Mouse (Mus musculus) bone marrow, adult 2 months (tissue): ENCODE measurements around the gene Sh3yl1. TPM values are rescaled to one million over a fixed set of nuclear protein-coding genes. Genes with fewer than 3 reads are reported as not detected.

Source experiments
- H3K27ac ChIP-seq: fragments of 200-500 bp; 2 replicates; pipeline ENCODE4 v1.5.1; 2012; ENCODE audit warnings: low read depth, mild to moderate bottlenecking, control low read depth, inconsistent platforms, low read length; ENCODE audit not compliant: control insufficient read depth, poor library complexity, insufficient read depth
- H3K4me1 ChIP-seq: fragments of 200-500 bp; 2 replicates; pipeline ENCODE4 v1.6.1; 2011; ENCODE audit warnings: low read length; ENCODE audit not compliant: control insufficient read depth, insufficient read depth
- H3K4me3 ChIP-seq: fragments of 200-500 bp; replicated peaks from 2 replicates; pipeline ENCODE3; 2011; ENCODE audit warnings: mild to moderate bottlenecking, low read depth, low read length, control low read depth; ENCODE audit not compliant: control insufficient read depth
- CTCF ChIP-seq: fragments of 200-500 bp; IDR thresholded peaks from 2 replicates; pipeline ENCODE4 v1.5.1; 2011; ENCODE audit warnings: low read length, control low read depth; ENCODE audit not compliant: control insufficient read depth, insufficient read depth
- POLR2A ChIP-seq: fragments of 200-500 bp; IDR thresholded peaks from 2 replicates; pipeline ENCODE4 v1.6.1; 2011; ENCODE audit warnings: low read depth, mild to moderate bottlenecking, control low read depth, low read length, borderline replicate concordance; ENCODE audit not compliant: control insufficient read depth
- WGBS: fragments of 180-500 bp; shearing (Covaris S2); methylation state at CpG from one replicate; pipeline ENCODE4 v1.1.7; 2018; 5-methylcytosine and 5-hydroxymethylcytosine counted together
- polyA plus RNA-seq: library from polyadenylated mRNA; stranded (reverse); fragments of >200 nt; gene quantifications from 2 replicates; pipeline ENCODE4 v1.2.4, GENCODE M21; 2011; ENCODE audit warnings: low replicate concordance; ENCODE audit not compliant: missing spikeins, insufficient read depth, insufficient read length

Sh3yl1 gene
- polyA plus RNA-seq, 1 experiment: 8.0 TPM

DNA sequence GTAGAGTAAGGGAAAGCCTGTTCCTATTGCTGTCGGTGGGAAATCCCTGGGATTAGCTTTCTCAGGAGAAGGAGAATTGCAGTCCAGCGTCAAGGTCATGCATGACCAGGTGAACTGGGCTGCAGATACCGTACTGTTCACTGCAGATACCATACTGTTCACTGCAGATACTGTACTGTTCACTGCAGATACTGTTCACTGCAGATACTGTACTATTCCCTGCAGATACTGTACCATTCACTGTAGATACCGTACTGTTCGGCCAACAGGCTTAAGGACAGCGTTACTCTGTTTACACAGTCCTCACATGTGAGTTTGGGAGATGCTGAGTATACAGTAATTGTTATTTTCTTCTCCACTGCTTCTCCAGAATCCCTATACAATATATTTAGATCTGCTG is 16.7 kb downstream of the Sh3yl1 start:
- H3K27ac ChIP-seq: no peak overlapping the region
- H3K4me1 ChIP-seq: no peaks in the 10 kb centered on the region
- no peak overlapping the region for H3K4me3 ChIP-seq
- TF ChIP-seq POLR2A (no peak), CTCF (no peak)
- WGBS: 92% methylated on average over 6 of the region's 6 CpGs

DNA sequence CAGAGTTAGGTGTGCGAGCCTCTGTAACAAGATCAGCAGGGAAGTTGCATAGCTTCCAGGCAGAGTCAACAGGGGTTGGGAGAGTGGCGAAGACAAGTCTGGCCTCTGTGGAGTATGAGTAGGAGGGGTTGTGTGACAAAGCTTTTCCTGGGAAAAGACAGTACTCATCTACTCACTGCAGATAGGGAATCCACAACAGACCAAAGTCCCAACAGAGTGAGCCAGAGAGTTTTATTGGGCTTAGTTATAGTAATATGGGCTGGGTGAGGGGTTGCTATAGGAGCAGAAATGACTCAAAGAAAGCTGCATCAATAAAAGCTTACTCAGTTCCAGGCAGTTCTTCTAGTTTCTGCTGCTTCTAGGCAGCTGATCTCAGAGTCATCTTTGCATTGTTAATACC is 21.8 kb downstream of the Sh3yl1 start:
- WGBS: 88% methylated on average over 2 of the region's 2 CpGs

DNA sequence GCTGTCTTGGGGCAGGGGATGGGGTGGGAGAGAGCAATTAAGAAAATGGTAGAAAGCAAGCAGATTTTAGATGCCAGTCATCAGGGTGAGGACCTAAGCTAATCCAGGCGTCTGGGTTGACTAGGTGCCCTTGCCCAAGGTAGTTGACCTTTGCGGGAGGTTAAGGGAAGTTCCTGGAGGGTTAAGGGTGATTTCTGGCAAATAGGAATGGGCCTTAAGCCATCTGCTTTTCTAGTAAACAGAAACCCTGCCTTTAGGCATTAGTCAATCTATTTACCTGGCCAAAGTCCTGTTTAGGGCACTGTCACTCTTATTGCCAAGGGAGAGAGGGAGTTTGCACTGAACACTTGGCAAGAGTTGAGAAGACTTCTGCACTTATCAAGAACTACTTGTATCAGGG is 25.4 kb downstream of the Sh3yl1 start:
- 78% methylated on average over 2 of the region's 2 CpGs for WGBS
- H3K4me1 ChIP-seq: no peaks in the 10 kb centered on the region
- TF ChIP-seq POLR2A (no peak), CTCF (no peak)
- H3K4me3 ChIP-seq: no peak overlapping the region
- H3K27ac ChIP-seq: no peak overlapping the region

More for the DNA sequence above, 21.8 kb downstream of the Sh3yl1 start:
- H3K4me3 ChIP-seq: no peak overlapping the region
- TF ChIP-seq CTCF: no peak
- TF ChIP-seq POLR2A: no peak
- no peak overlapping the region for H3K27ac ChIP-seq
- H3K4me1 ChIP-seq: no peaks in the 10 kb centered on the region

DNA sequence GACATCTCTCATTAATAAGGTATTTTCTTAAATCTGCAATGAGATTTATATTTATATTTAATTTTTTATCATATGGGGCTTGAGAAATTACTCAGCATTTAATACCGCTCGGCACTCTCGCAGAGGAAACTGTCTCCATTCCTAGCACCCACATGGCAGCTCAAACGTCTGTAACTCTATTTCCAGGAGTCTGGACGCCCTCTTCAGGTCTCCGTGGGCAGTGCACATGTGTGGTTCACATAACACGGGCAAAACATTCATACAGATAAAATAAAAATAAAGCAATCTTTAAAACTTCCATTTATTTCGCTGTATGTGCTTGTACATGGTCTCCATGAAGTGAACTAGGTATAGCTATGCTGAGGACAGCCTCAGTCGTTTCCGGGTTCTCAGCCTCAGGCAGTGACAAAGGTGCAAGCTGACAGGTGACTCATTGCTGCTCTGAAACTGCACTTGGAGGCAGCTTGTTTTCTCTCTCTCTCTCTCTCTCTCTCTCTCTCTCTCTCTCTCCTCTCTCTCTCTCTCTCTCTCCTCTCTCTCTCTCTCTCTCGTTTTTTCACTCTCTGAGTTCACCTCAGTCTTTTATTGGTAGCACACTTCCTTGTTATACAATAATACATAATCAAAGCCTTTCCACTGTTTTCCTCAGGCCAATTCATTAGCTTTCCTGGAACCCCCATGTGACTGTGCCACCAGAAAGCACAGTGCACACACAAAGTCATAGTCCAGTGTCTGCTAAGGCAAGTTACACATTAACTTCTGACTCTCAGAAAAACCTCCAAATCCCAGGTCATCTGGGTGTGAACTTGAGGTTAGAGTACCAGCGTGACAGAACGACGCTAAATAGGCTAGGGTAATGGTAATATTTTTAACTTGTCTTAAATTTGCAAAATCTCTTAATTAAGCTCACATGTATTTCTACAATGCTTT is 31.9 kb downstream of the Sh3yl1 start:
- Histone ChIP-seq H3K4me1 (no peaks in the 10 kb centered on the region), H3K27ac (no peak overlapping the region), H3K4me3 (no peak overlapping the region)
- TF ChIP-seq CTCF (no peak), POLR2A (no peak)
- 84% methylated on average over 14 of the region's 14 CpGs for WGBS

DNA sequence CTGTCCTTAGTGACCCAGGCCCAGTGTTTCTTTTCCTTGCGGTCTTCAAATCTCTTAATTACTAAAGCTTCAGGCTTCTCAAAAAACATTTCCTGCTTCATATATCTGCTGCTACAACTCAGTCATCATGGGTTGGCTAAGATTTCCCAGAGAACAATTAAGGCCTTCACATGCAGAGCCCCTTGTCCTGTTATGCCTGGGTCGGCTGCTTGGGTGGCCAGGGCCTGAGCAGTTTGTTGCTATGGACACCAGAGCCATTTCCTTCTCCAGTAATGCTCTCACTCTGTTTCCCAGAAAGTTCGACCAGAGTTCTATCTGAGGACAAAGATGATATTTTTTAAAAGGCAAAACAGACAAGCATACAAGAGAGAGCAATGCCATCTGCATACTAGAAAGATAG is 32.7 kb downstream of the Sh3yl1 start:
- TF ChIP-seq POLR2A: no peak
- TF ChIP-seq CTCF: no peak
- H3K4me1 ChIP-seq: no peaks in the 10 kb centered on the region
- H3K4me3 ChIP-seq: no peak overlapping the region
- WGBS: 80% methylated on average over 3 of the region's 3 CpGs
- no peak overlapping the region for H3K27ac ChIP-seq

DNA sequence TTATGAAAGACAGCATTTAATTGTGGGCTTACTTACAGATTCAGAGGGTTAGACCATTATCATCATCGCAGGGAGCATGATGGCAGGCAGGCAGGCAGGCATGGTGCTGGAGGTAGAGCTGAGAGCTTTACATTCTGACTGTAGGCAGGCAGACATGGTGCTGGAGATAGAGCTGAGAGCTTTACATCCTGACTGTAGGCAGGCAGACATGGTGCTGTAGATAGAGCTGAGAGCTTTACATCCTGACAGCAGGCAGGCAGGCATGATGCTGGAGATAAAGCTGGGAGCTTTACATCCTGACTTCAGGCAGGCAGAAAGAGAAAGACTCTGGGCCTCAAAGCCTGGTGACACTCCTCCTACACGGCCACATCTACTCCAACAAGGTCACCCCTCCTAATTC is 59.2 kb downstream of the Sh3yl1 start:
- Histone ChIP-seq H3K4me3 (no peak overlapping the region), H3K4me1 (no peaks in the 10 kb centered on the region), H3K27ac (no peak overlapping the region)
- TF ChIP-seq POLR2A (no peak), CTCF (no peak)
- WGBS: 64% methylated on average over 2 of the region's 2 CpGs

DNA sequence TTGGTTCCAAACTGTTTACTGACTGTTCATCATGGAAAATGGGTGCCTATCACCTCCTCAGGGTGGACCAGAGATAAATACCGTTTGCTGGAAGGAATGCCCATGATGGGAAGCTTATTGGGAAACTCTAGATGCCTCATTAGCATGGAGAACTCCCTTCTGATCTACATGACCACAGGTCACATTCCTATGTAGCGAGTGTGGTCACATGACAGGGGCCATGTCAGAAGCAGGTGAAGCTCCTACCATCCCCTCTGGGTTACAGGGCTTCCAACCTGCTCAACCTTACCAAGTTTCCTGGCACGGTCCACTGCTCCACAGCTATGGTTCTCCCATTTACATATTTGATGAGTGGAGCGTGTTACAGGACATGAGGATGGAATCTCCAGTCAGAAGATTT is 92.3 kb downstream of the Sh3yl1 start:
- no peaks in the 10 kb centered on the region; the same call in 1 of the 2 replicates for H3K4me1 ChIP-seq
- H3K4me3 ChIP-seq: no peak overlapping the region
- no peak for TF ChIP-seq CTCF
- no peak for TF ChIP-seq POLR2A
- H3K27ac ChIP-seq: no peak overlapping the region
- WGBS: 68% methylated on average over 4 of the region's 4 CpGs

DNA sequence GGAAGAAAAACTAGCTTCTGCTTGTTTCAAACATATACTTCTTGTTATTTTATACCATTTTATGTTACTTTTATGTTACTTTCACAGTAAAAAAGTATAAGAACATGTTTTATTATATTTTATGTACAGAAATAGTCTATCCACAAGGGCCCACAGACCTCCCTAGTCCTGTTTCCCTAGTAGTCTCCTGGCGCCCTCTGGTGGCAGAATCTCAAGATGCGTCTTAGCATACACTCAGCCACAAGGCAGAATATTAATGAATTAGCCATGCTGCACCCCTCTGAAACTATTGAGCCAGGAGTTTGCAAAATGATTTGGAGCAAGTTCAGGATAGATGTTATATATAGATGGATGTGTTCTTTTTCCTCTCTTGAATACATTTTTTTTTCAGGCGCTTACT is 93.5 kb downstream of the Sh3yl1 start:
- WGBS: 20% methylated on average over 3 of the region's 3 CpGs
- H3K4me1 ChIP-seq: no peaks in the 10 kb centered on the region; the same call in 1 of the 2 replicates
- no peak overlapping the region for H3K27ac ChIP-seq
- no peak overlapping the region for H3K4me3 ChIP-seq
- TF ChIP-seq POLR2A (no peak), CTCF (peak; percentile 65)

DNA sequence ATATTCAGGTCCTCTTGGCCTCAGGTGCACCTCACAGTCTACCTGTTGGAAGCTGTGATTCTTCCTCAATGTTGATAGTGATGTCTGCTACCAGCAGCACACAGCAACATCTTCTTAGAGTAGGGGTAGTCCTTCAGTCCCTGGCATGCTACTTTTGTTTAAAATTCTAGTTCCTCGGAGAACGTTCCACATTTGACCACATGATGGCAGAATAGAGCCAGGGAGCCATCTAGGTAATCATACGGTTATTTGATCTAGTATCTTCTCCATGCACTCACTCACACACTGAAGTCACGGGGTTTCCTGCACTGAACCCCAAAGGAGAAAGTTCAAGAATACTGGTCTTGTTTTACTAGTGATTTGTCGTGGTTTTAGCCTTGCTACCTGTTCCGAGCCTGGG is 96.7 kb downstream of the Sh3yl1 start:
- 14% methylated on average over 6 of the region's 6 CpGs for WGBS
- Histone ChIP-seq H3K4me1 (no peaks in the 10 kb centered on the region), H3K27ac (no peak overlapping the region), H3K4me3 (no peak overlapping the region)
- TF ChIP-seq POLR2A: no peak
- TF ChIP-seq CTCF: no peak

Other genes with a start within 250 kb of the Sh3yl1 start
- gene Alkal2, start 27.3 kb upstream of the Sh3yl1 start, polyA plus RNA-seq: not detected in 2 replicates
- 53.6 and 63.6 TPM in 2 replicates for gene Acp1, start 79 bp upstream of the Sh3yl1 start, polyA plus RNA-seq
- gene Fam110c, start 162.2 kb downstream of the Sh3yl1 start, polyA plus RNA-seq: 0.47 TPM in 1 of 2 replicates, not detected in the other